Comparison of ENCODE assay signal across 31 mouse cellular contexts in genomic region chr3:105754184-105754583, GRCm38 (mm10). TPM values are rescaled to one million over a fixed set of nuclear protein-coding genes. Genes with fewer than 3 reads are reported as not detected.
DNase-seq lines count a peak whose midpoint lies in the region; ATAC-seq and TF ChIP-seq lines count a peak whose summit lies in the region.
"Had no signal": no experiment of that assay in that cellular context is flagged by ENCODE, and none has a peak within 500 bp of the region (broad histone marks: within the 10 kb centered on the region; RNA-seq: fewer than 3 reads in every experiment).

No protein-coding gene starts in this region.

- DNase-seq in gastrocnemius, adult 2 months, result no peak
- DNase-seq in gastrocnemius, postnatal 4 days (ENCODE audit: low spot score in 2 of 2), result no peak
- DNase-seq in layer of hippocampus, adult 2 months (ENCODE audit: low spot score in 2 of 2), result no peak
- DNase-seq in layer of hippocampus, postnatal 36 days, result no peak
- DNase-seq in 416B (ENCODE audit: low read depth), result peak; percentile 39
- no peak for DNase-seq in hindbrain, embryonic 11.5 days (ENCODE audit: low spot score)
- DNase-seq: adrenal gland, adult 8-10 months; adrenal gland, postnatal 25 days; cerebellum, adult 11-12 months; cerebellum, adult 8-10 months; cerebellum, postnatal 10 days; cerebellum, postnatal 36 days; embryo, embryonic 11 days; forebrain, postnatal 0 days; gastrocnemius, postnatal 25 days; heart, postnatal 10 days; heart, postnatal 36 days; kidney, adult 11 months had no signal

- TF ChIP-seq CTCF in gastrocnemius, adult 2 months (IDR thresholded peaks at IDR 0.05), result peak; percentile 39; the same call in 1 of the 2 replicates
- TF ChIP-seq CTCF in layer of hippocampus, adult 2 months (conservative IDR thresholded peaks at IDR 0.05), result peak; percentile 60

- 82% methylated on average over 2 of the region's 3 CpGs for WGBS in hindbrain, embryonic 11.5 days

- no peaks in the 10 kb centered on the region for H3K4me1 ChIP-seq in hindbrain, embryonic 11.5 days (replicated peaks; ENCODE audit: control insufficient read depth, insufficient read depth, low read length)

- no peak overlapping the region for H3K4me2 ChIP-seq in hindbrain, embryonic 11.5 days (replicated peaks; ENCODE audit: low read depth, low read length)
- H3K4me2 ChIP-seq: embryonic facial prominence, embryonic 13.5 days; forebrain, embryonic 12.5 days; heart, embryonic 12.5 days; heart, embryonic 15.5 days; hindbrain, embryonic 14.5 days had no signal

- H3K9ac ChIP-seq in hindbrain, embryonic 11.5 days (ENCODE audit: low read depth, low read length), result no peak overlapping the region
- H3K9ac ChIP-seq: embryonic facial prominence, embryonic 13.5 days; forebrain, embryonic 12.5 days; forebrain, postnatal 0 days; heart, embryonic 12.5 days; heart, embryonic 15.5 days; hindbrain, embryonic 14.5 days had no signal

- no peaks in the 10 kb centered on the region for H3K27me3 ChIP-seq in hindbrain, embryonic 11.5 days (ENCODE audit: control insufficient read depth, insufficient read depth, low read length)
- H3K27me3 ChIP-seq: embryonic facial prominence, embryonic 13.5 days; forebrain, embryonic 12.5 days; heart, embryonic 12.5 days; heart, embryonic 15.5 days had no signal

- H3K4me3 ChIP-seq in gastrocnemius, adult 2 months, result no peak overlapping the region
- H3K4me3 ChIP-seq in layer of hippocampus, adult 2 months, result no peak overlapping the region
- no peak overlapping the region for H3K4me3 ChIP-seq in hindbrain, embryonic 11.5 days (ENCODE audit: low read depth, low read length)
- H3K4me3 ChIP-seq: embryonic facial prominence, embryonic 10.5 days; embryonic facial prominence, embryonic 13.5 days; erythroblast, embryonic 14.5 days; forebrain, embryonic 12.5 days; heart, embryonic 12.5 days; heart, embryonic 15.5 days; hindbrain, embryonic 10.5 days had no signal

- H3K27ac ChIP-seq in gastrocnemius, adult 2 months, result no peak overlapping the region
- H3K27ac ChIP-seq in layer of hippocampus, adult 2 months, result no peak overlapping the region
- no peak overlapping the region for H3K27ac ChIP-seq in hindbrain, embryonic 11.5 days (ENCODE audit: low read depth, low read length)
- H3K27ac ChIP-seq: embryonic facial prominence, embryonic 10.5 days; embryonic facial prominence, embryonic 13.5 days; forebrain, embryonic 12.5 days; heart, embryonic 15.5 days; hindbrain, embryonic 10.5 days; hindbrain, embryonic 14.5 days; hindbrain, postnatal 0 days had no signal

- intact Hi-C loops in gastrocnemius, adult 2 months (cut with DNase I), result no loop called here

- no peaks in the 10 kb centered on the region for H3K9me3 ChIP-seq in hindbrain, embryonic 11.5 days (ENCODE audit: control insufficient read depth, low read length)
- H3K9me3 ChIP-seq: embryonic facial prominence, embryonic 10.5 days; embryonic facial prominence, embryonic 13.5 days; forebrain, embryonic 12.5 days; heart, embryonic 12.5 days; heart, embryonic 15.5 days; hindbrain, embryonic 10.5 days had no signal

- ATAC-seq in hindbrain, embryonic 11.5 days (ENCODE audit: low FRiP score), result no peak
- ATAC-seq: activated CD4-positive, CD25-positive, alpha-beta regulatory T cell, adult 4 months; CD4-positive, CD25-positive, alpha-beta regulatory T cell, adult 4 months; forebrain, postnatal 0 days; hindbrain, postnatal 0 days; inflammation-experienced regulatory T-cells, adult 6 months had no signal

- H3K36me3 ChIP-seq in hindbrain, embryonic 11.5 days (ENCODE audit: control insufficient read depth, insufficient read depth, low read length), result no peaks in the 10 kb centered on the region
- H3K36me3 ChIP-seq: forebrain, embryonic 12.5 days; heart, embryonic 12.5 days; heart, embryonic 15.5 days; hindbrain, embryonic 10.5 days had no signal

RNA-seq across cellular contexts. Expression of gene Rap1a, which starts 47.0 kb away (rescaled TPM):
- total RNA-seq in gastrocnemius, adult 2 months (2021), result 100 to 1,000 TPM in 1 of 2 experiments, 10 to 100 TPM in 1; 86.7 to 101 TPM
- total RNA-seq in gastrocnemius, postnatal 4 days (2021), result 100 to 1,000 TPM; 129 to 150 TPM
- total RNA-seq in layer of hippocampus, adult 2 months (2021), result 100 to 1,000 TPM in 1 of 2 experiments, 10 to 100 TPM in 1; 94.6 to 101 TPM
- 100 to 1,000 TPM; 101 to 103 TPM for total RNA-seq in layer of hippocampus, postnatal 36 days (2021)
- polyA plus RNA-seq in hindbrain, embryonic 11.5 days (2014; fragmentation: Nextera tagmentation; extraction: Ambion mirVana), result 80.3 and 83.7 TPM in 2 replicates

RNA-seq across cellular contexts. Expression of gene Inka2, which starts 49.8 kb away (rescaled TPM):
- 1 to 10 TPM; 2.9 to 4.5 TPM for total RNA-seq in gastrocnemius, adult 2 months (2021)
- 10 to 100 TPM; 28.5 to 29.0 TPM for total RNA-seq in gastrocnemius, postnatal 4 days (2021)
- total RNA-seq in layer of hippocampus, adult 2 months (2021), result 10 to 100 TPM; 74.1 to 74.9 TPM
- 10 to 100 TPM; 70.4 to 75.5 TPM for total RNA-seq in layer of hippocampus, postnatal 36 days (2021)
- 1.2 and 1.3 TPM in 2 replicates for polyA plus RNA-seq in hindbrain, embryonic 11.5 days (2014; fragmentation: Nextera tagmentation; extraction: Ambion mirVana)
- total RNA-seq: granulocyte monocyte progenitor cell, adult 5-6 weeks had no signal

Comparison
In these comparisons a context has a peak if more than half of its experiments do, and no peak if none do; other contexts are left out.
1. RNA of gene Inka2, which starts 49.8 kb away (total RNA-seq): 70.4 to 75.5 TPM in layer of hippocampus, postnatal 36 days, 74.1 to 74.9 TPM in layer of hippocampus, adult 2 months and 28.5 to 29.0 TPM in gastrocnemius, postnatal 4 days; 2.9 to 4.5 TPM in gastrocnemius, adult 2 months; every median in the first group is over 4 times any median in the second.